Mouse (Mus musculus): ENCODE results near the gene Safb2. TPM values are rescaled to one million over a fixed set of nuclear protein-coding genes. Genes with fewer than 3 reads are reported as not detected.
"Not testable (repeated sequence)": the region's sequence is repeated elsewhere in the genome, so short reads cannot be mapped to it uniquely, and the experiment has no call there.

The Safb2 gene
- 10 to 100 TPM; 40.4 to 44.0 TPM for total RNA-seq (2021)

GRCm38 (mm10) chr17:56584257-56585130 lies at the start of gene Safb2, which contains the start of gene Safb:
Gene Safb2, minus strand, starts transcription at chr17:56584585.
Gene Safb, plus strand, starts transcription at chr17:56584825.
- intact Hi-C loops (cut with DNase I): loop anchor here (5.0 kb wide), 1 partner anchor 88 kb away; the partner anchor contains the start of gene Ranbp3
- DNase-seq (ENCODE audit: low spot score): peak; percentile 99

DNA sequence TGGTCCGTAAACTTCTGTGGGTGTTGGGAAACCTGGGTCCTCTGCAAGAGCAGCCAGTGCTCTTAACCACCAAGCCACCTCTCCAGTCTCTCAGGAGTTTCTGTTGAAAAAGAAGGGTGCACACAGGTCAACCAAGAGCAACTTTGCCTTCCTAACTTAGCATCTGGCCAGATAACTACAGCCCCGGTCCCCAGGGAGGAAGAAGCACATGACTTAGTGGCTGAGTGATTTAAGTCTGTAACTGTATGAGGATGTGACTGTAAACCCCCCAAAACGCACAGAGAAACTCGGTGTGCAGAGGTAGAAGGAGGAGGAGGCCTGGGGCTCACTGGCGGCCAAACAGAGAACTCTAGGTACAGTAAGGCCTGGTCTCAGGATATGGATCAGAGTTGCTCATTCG lies 49.6 kb upstream of the Safb2 start:
- no peak for DNase-seq (ENCODE audit: low spot score)
- intact Hi-C loops (cut with DNase I): no loop called here

GRCm38 (mm10) chr17:56631807-56632206 lies 47.4 kb upstream of the Safb2 start:
- DNase-seq (ENCODE audit: low spot score): no peak
- intact Hi-C loops (cut with DNase I): no loop called here

DNA sequence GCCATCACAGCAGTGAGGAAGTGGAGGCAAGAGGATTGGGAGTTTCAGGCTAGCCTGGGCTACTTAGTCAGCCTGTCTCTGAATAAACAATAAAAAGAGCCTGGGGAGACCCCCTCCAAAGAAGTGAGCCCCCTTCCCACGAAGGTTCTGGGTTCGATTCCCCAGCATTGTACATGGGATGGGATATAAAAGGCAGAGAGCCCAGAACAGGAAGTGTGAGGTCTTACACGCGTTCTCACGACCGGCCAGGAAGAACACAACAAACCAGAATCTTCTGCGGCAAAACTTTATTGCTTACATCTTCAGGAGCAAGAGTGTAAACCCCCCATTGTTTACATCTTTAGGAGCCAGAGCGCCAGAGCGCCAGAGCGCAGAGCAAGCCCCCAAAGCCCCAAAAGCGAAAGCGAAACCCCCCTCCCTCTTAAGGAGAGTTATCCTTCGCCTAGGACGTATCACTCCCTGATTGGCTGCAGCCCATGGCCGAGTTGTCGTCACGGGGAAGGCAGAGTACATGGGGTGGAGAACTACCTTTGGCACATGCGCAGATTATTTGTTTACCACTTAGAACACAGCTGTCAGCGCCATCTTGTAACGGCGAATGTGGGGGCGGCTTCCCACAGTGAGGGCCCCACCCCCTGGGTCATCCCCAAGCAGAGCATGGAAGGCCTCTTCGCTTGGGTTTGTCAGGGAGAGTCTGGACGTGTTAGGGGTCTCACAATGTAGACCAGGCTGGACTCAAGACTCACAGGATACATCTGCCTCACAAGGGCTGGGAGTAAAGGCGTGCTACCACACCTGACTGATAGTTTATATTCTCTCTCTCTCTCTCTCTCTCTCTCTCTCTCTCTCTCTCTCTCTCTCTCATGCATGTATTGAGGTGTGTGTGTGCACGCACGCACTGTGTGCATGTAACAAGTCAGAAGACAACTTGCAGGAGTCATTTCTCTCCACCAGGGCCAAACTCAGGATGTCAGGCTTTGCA lies 45.7 kb upstream of the Safb2 start:
- DNase-seq (ENCODE audit: low spot score); intact Hi-C loops (cut with DNase I): not testable (repeated sequence)

DNA sequence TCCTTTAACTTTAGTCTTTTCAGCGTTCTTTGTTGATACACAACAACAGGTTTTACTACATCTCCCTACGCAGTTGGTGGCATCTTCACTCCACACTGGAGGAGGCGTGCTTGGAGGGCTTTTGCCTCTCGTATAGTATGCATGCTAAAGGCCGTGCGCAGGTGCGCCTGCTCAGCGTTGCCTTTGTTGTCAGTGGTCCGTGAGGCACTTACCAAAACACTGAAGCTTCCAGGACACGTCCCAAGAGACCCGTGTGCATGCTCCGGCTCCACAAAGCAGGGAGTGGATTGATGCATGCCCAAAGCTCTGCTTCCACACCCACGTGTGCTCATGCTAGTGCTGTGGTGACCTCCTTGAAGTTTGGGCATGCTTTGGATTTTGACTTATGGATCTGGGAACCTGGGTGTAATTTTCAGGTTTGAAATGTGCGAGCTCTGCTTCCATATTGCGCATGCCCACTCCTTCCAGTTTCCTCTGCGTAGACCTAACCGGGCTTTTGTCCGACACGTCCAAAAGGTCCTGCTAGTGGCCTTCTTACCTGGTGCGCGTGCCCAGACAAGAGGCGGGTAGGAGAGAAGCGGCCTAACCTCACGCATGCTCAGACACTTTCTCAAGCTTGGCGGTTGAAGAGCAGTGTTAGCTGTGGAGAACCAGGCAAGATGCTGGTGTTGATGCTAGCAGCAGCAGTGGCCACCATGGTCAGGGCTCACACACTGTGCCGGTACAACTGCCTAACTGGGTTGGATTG lies 43.3 kb upstream of the Safb2 start, which contains the start of gene Catsperd:
Gene Catsperd (plus strand): TSS at position 614 of the 748 bp plus-strand sequence.
- intact Hi-C loops (cut with DNase I): no loop called here
- no peak for DNase-seq (ENCODE audit: low spot score)

- DNase-seq (ENCODE audit: low spot score): peak; percentile 87
- intact Hi-C loops (cut with DNase I): no loop called here
These were observed 42.5 kb upstream of the Safb2 start, which contains the start of gene Lonp1 for GRCm38 (mm10) chr17:56626754-56627470. Gene Lonp1, minus strand, starts transcription at chr17:56626887.

DNA sequence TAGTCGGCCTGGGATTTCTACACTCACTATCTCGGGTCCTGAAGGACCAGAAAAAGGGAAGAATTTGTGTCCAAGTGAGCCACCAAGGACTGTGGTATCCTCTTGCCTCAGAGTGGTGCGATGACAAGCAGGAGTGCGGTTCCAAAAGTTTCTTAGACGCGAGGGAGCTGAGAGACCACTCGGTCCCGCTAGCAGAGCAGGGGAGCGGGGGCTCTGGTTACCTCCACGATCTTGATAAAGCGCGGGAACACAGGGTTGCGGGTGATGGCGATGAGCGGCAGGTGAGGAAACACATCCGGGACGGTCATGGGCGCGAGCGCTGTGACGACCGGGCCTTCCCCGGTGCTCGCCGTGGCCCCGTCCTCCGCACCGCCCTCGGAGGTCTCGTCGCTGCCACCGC lies 41.9 kb upstream of the Safb2 start:
- intact Hi-C loops (cut with DNase I): no loop called here
- DNase-seq (ENCODE audit: low spot score): no peak

DNA sequence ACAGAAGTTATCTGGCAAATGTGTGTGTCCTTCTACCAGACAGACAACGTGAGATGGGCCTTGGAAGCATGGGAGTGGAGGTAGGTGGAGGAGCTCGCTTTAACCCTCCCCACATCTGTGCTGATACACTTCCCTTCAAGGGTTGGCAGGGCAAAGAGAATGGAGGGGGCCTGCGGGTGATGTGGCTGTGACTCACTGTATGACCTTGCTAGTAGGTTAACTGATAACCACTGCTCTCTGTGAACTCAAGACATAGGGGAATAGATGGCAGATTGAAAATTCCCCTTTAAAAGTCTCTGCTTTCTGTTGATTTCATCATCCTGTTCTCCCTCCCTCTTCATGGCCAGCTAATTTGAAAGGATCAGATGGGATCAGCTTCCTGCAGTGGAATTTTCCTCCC lies 41.1 kb upstream of the Safb2 start:
- no peak for DNase-seq (ENCODE audit: low spot score)
- intact Hi-C loops (cut with DNase I): loop anchor here (2.0 kb wide), 1 partner anchor 43 kb away; no protein-coding TSS in a partner anchor

GRCm38 (mm10) chr17:56617628-56618027 lies 33.2 kb upstream of the Safb2 start:
- no peak for DNase-seq (ENCODE audit: low spot score)
- intact Hi-C loops (cut with DNase I): no loop called here

DNA sequence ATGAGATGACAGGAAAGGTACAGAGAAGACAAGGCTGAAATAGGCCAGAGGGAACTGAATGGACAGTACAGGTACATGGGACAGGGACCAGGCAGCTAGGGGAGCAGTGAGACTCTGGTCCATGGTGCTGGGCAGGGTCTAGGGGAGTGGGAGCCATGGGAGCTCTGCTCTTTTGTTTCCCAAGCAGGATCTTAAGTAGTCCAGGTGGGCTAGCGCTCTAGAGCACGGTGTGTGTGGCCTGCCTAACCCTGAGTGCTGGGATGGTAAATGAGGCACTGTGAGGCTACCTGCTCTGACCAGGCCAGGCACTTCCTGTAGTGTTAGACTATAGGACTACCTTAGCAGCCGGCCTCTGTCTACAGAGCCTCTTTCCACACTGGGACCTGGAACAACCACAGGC lies 32.3 kb upstream of the Safb2 start:
- intact Hi-C loops (cut with DNase I): no loop called here

DNA sequence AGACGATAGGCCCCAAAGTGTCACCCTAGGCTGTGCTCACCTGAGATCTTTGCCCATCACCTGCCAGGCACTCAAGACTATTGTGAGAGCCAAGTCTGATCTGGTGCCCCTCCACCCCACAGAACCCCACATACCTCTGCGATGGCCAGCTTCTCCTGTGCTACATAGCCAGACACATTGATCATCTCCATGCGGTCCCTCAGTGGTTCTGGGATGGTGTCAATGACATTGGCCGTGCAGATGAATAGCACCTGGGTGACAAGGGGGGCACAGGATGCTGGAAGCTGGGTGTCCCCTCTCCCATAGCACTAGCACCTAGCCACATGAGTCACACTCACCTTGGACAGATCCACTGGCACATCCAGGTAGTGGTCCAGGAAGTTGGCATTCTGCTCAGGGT lies 31.4 kb upstream of the Safb2 start:
- DNase-seq (ENCODE audit: low spot score): no peak
- intact Hi-C loops (cut with DNase I): no loop called here

More for the DNA sequence above, 32.3 kb upstream of the Safb2 start:
- no peak for DNase-seq (ENCODE audit: low spot score)

DNA sequence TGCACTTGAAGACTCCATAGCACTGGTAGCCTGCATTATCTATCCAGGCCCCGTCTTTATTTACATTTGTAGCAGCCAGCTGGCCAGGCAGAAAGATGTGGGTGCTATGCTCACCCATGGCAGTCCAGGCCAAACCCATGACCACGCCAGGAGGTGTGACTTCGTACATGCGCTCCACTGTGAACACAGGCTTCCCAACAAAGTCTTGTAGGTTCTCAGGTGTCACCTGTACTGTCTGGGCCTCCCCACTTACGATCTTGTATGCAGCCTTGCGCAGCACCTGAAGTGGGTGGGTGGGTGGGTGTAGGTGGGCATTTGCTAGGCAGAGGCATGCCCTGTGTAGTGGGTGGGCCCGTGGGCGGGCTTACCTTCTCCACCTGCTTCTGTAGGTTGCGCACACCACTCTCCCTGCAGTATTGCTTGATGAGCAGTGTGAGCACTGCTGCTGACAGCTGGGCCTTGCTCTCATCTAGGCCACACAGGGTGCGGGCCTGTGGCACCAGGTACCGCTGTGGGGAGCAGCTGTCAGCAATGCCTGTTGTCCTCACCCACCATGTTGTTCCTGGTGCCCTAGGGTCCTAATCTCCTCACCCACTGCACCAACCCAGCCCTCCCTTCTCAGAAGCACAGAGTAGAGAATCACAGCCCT lies 30.9 kb upstream of the Safb2 start:
- DNase-seq (ENCODE audit: low spot score): no peak
- intact Hi-C loops (cut with DNase I): no loop called here

DNA sequence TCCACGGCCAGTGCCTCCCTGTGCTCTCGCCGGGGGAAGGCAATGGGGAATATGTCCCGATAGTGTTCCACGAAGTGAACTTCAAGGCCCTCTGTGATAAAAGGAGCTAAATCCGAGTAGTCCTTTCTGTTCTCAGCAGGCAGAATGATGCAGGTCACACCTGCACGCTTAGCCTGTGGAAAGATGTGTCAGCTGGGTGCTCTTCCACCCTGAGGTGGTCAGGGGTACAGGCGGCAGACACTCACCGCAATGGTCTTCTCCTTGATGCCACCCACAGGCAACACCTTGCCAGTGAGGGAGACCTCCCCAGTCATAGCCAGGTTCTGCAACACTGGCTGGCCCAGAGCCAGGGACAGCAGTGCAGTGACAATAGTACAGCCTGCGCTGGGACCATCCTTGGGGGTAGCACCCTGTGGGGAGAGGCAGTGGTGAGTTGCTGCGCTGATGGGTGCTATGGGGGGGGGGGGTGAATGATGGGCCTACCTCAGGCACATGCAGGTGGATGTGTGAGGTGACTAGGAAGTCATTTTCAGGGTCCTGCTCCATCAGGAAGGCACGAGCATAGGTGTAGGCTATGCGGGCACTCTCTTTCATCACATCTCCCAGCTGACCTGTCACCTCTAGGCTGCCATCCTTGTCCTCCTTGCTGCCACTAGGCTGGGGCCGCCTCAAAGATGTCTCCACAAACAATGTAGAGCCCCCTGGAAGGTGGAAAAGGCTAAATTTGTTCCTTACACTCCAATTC lies 30.2 kb upstream of the Safb2 start:
- no peak for DNase-seq (ENCODE audit: low spot score)
- intact Hi-C loops (cut with DNase I): loop anchor here (5.0 kb wide), 1 partner anchor 53 kb away; no protein-coding TSS in a partner anchor

- intact Hi-C loops (cut with DNase I): loop anchor here (5.0 kb wide), 1 partner anchor 53 kb away; no protein-coding TSS in a partner anchor
- not testable (repeated sequence) for DNase-seq (ENCODE audit: low spot score)
These were observed 29.5 kb upstream of the Safb2 start for GRCm38 (mm10) chr17:56613893-56614292.

GRCm38 (mm10) chr17:56613236-56613844 lies 29.0 kb upstream of the Safb2 start, which contains the start of gene Rpl36:
Gene Rpl36, plus strand, starts transcription at chr17:56613416.
- intact Hi-C loops (cut with DNase I): loop anchor here (5.0 kb wide), 1 partner anchor 54 kb away; no protein-coding TSS in a partner anchor
- DNase-seq (ENCODE audit: low spot score): peak; percentile 86

GRCm38 (mm10) chr17:56612565-56612939 lies 28.2 kb upstream of the Safb2 start:
- DNase-seq (ENCODE audit: low spot score): not testable (repeated sequence)
- intact Hi-C loops (cut with DNase I): loop anchor here (5.0 kb wide), 1 partner anchor 55 kb away; no protein-coding TSS in a partner anchor
